Mouse (Mus musculus) cerebellum, postnatal 14 days (tissue): Measurements from ENCODE around the gene Fam83e.
A peak's percentile ranks its signal among the peaks of the same experiment; 100 is the strongest.

ENCODE experiments used
- DNase-seq, 2 experiments: peaks; one replicate each; pipeline ENCODE4 v3.0.0; 2021; ENCODE audit warnings: mixed read lengths in 2 of 2

Fam83e gene

DNA sequence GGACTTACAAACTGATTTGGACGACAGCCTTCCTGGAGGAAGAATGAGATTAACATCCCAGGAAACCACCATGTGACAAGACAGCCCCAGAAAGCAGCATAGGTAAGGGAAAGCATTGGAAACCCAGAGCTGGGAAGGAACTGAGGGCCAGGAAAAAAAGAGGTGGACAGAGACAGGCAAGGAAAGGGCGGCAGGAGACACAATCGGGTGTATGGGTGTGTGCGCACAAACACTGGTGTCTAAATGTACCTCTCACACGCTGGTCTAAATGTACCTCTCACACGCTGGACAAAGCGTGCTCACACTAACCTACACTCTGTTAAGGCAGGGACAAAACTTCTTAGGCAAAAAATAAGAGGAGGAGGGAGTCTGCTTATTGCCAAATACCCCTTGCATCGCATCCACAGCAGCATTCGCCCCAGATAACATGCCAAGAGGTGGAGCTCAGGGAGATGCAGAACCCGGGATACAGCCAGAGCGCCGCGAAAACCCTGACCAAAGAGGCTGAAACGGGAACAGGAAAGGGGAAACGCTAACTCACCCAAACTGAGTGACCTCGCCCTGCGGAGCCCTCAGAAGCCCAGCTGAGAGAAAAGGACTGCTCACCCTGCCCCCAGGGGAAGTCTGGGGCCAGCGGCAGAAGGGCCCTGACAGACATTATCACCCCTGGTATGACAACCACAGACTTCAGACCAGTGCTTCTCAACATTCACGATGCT, 5.1 kb upstream of the Fam83e start:
- no peak for DNase-seq

DNA sequence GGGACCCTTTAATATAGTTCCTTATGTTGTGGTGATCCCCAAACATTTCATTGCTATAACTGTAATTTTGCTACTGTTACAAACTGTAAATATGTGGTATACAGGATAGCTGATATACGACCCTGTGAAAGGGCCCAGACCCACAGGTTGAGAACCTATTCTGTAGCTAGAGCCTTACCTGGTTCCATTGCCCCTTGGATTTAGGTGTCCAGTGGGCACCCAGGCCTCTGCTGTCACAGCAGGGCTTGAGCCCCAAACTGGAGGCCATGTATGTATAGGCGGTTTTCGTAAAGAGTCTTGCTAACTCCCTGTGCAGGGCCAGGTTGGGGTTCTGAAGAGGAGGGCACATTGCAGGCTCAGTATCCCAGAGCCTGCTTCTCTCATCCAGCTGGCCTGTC, 4.6 kb upstream of the Fam83e start:
- DNase-seq, result no peak

DNA sequence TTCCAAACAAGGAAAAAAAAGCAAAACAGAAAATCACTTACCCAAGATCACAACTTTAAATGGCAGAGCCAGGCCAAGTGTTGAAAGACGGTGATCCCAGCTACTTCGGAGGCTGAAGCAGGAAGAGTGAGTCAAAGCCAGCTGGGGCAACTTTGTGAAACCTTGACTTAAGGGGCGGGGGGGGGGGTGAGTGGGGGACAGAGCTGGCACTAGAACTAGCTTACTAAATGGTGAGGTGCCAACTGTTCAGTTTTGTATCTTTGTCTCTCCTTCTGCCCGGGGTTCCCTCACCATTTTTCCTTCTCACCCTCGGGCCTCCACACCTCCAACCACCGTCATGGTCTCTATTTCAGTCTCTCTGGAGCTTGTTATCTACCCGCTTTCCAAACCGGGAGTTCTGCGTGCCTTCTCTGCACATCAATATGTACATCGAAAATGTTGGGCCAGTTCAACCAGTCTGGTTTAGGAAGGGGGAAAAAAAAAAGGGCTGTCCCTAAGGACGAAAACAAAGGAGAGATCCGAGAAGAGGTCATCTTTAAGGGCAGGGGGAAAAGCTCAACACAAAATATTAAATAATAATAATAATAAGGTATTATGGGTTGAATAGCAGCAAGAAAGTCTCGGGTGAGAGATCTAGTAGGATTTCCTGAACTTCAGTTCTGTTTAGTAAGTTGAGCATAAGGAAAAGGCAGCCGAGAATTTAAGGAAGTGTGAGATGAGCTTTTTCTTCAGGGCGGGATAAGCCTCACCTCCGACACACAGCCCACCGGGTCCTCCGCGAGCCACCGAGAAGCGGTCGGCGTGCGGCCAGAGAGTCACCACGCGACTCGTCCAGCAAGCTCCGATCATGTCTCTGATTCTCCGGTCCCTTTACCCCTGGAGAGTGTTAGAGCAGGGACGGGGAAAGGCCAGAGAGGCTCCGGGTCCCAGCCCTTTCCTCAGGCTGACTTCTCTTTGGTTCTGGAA, 3.8 kb upstream of the Fam83e start:
- peak in 1 of 2 experiments; percentile 15 for DNase-seq

DNA sequence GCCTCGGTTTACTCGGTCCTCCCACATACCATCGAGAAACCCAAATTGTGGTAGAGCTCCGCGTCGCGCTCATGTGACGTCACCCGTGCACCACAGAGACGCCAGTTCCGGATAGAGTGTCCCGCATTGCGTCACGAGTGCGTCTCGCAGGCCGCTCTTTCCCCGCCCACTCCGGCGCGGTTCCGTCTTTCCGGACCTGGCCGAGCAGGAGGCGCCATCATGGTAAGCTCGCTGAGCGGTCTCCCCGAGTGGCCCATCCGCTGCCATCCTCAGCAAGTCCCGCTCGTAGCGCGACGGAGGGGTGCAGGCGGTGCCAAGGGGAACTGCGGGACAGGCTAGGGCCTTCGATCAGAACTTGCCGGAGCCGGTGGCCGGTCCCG, 3.1 kb upstream of the Fam83e start, which contains the start of gene Sphk2:
TSS of gene Sphk2 (minus strand) at position 85 of the 380 bp plus-strand sequence.
- peak; percentile 99 for DNase-seq

DNA sequence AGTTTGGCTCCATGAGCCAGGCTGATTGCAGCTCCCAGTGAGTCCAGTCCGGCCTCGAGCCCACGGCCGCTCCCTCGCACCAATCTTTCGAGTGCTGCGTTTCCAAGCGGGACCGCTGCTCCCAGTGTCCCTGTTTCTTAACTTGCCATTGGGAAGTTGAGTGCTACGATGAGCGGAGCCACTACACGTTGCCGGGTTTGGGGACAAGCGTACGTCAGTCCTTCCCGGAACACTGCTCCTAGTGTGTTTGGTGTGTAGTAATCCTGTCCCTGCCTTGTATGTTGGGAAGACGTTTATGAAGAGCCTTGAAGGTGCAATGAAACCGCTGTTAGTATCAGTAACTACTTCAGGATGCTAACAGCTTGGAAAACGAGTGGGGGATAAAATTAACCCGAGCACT, 2.7 kb upstream of the Fam83e start:
- DNase-seq, result no peak

DNA sequence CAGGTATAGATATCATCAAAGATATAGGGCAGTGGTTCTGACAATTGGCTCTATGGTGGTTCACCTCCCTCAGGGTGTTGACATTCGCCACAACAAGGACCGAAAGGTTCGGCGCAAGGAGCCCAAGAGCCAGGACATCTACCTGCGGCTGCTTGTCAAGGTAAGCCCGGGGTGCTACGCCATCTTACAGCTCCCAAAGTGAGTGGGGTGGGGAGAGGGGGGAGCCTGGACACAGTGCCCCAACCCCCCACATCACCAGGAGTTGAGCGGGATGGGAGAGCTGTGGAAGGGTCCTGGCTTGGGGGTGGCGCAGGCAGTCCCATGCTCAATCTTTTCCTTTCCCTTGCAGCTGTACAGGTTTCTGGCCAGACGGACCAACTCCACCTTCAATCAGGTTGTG, 1.8 kb upstream of the Fam83e start:
- no peak for DNase-seq

DNA sequence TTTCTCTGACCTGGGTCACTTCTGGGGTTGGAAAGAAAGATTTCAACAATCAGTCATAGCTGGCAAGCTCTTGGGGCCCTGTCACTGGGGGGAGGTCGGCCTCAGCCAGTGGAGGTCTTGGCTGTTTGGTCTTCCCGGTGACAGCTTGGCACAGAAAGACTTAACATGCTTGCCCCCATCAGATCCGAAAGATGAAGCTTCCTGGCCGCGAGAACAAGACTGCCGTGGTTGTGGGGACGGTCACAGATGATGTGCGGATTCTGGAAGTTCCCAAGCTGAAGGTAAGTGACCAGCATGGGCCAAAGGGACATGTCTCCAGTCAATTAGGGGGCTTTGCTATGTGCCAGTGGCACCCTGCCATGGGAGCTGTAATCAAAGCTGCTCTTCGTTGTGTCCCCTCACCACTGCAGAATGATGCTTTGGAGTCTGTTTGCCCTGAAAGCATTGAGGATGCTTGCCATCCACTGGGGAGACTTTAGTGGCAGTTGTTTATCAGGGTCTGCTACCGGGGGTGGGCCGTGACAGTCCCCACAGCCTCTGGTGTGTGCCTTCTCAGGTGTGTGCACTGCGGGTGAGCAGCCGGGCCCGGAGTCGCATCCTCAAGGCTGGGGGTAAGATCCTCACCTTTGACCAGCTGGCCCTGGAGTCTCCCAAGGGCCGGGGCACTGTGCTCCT, 1.1 kb upstream of the Fam83e start:
- peak in 1 of 2 experiments; percentile 25 for DNase-seq

DNA sequence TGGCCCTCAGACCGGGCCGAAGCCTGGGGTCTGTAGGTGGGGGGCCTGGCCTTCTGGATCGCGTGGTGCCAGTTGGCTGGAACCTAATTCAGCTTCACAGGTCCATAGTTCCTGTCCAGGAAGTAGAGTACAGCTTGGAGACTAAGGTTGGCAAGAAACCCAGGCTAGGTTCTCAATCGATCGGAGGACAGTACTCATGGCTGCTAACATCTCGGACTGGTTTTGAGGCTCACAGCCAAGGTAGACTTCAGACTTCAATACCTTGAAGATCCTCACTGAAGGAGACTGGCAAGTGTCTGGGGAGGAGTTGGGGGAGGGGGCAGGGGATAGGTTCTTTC, 191 bp downstream of the Fam83e start:
- DNase-seq, result no peak

DNA sequence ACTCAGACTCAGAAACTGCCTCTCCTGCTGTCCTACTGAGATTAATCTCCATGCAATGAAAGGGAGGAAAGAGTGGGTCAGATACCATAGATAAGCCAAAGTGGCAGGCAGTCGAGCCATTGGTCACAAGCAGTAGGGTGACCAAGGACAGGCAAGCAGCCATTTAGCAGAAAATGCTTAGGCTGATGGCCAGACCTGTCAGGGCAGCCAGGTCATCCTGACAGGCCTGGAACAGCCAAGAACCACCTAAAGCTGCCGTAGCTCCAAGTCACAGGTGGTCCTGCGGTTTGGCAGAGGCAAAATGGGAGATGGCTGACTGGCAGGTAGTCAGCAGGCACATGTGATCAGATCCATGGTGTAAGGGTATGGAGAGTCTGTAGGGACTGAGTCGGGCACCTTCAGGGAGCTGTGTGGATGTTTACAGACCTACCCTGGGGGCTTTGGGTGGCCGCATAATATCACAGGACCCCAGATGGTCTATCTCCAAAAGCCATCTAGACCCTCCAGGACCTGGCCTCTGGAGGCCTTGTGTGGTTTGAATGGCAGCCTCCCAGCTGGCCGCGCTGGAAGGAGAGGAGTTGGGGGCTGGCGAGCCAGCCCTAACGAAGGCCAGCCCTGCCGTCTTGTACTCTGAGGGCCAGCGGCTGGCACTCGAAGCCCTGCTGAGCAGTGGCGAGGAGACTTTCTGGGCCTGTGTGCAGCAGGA, 783 bp downstream of the Fam83e start:
- peak; percentile 68 to 72 for DNase-seq

DNA sequence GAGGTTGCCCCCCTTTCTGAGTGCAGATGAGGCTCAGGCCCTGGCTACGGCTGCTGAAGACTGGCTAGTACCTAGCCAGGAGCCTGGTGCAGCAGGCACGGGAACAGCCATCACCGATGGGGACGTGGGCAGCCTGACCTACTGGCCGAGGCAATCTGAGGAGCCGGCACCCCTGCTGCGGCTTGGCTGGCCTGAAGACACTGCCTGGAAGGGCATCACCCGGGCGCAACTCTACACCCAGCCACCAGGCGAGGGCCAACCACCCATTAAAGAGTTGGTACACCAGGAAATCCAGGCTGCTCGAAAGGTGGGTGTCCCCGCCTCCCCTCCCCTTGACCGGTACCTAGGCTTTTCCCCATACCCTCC, 1.3 kb downstream of the Fam83e start:
- peak; percentile 60 to 66 for DNase-seq

DNA sequence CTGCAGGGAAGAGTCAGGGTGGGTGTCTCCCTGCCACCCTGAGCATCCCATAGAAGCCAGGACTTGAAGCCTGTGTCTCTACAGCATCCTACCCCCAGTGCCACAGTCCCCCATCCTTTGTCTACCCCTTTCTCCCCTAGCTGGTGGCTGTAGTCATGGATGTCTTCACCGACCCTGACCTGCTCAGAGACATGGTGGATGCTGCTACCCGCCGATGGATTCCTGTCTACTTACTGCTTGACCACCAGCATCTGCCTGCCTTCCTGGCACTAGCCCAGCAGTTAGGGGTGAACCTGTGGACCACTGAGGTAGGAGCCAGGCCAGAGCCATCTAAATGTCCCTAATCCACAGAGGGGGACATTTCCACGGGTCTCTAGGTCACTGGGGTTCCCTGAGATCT, 2.3 kb downstream of the Fam83e start:
- no peak for DNase-seq

DNA sequence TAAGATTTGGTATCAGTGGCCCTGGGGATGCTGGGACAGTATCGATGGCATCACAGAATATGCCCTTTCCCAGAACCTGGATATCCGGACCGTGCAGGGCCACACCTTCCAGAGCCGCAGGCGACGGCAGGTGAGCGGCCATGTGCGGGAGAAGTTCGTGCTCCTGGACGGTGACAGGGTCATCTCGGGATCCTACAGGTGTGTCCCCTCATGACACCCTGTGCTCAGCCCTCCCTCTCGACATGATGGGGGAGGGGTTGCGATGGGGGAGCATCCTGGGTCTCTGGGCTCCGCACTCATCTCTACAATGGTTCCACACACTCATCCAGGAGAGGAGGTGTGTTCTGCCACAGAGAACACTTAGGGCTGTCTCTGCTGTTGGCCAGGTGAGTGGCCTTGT, 2.8 kb downstream of the Fam83e start:
- DNase-seq, result no peak

DNA sequence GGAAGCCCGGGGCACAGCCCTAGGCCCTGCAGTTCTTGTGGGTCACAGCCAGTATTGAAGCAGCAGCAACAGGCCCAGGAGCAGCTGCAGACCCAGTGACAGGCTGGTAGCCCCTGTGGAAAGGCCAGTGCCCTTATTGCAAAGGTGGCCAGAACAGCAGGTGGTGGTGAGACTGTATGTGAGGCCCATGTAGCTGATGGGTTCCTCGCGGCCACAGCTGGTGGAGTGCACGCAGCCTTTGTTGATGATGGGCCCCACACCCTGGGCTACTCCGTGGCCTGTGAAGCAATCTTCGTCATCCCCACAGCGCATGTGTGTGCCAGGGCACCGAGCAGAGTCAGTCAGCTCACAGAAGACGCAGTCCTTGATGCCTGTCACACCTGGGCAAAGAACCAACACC, 4.1 kb downstream of the Fam83e start:
- DNase-seq, result no peak

DNA sequence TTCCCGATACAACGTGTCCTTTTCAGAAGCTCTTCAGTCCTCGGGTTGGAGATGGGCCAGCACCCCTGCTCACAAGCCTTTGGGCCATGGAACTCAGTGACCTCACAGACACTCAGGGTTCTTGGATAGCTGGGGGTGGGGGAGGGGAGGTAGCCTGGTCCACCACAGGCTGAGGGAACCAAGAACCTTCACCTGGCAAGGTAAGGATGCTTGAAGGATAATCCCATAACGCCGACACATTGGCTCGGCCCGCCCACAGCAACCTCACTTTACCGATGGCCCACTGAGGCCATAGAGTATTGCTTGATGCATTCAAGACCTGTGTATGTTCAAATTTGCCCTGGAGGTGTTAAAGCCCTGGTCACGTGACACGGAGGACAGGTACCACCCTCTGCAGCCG, 4.7 kb downstream of the Fam83e start, which contains the start of gene Spaca4:
TSS of gene Spaca4 (minus strand) at position 101 of the 400 bp plus-strand sequence.
- DNase-seq, result peak in 1 of 2 experiments; percentile 29

DNA sequence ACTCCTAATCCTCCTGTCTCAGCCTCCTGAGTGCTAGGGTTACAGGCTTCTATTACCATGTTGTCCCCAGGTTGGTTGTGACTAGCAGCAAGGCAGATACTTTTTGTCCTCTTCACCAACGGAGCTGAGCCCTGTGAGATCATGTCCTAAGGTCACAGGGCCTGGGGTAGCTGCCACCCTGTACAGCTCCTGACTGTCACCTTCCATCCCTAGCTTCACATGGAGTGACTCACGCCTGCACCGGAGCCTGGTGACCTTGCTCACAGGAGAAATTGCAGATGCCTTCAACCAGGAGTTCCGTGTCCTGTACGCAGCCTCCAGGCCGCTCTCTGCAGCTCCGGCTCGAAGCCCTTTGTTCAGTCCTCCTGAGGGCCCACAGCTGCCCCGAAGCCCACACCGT, 5.4 kb downstream of the Fam83e start:
- no peak for DNase-seq

DNA sequence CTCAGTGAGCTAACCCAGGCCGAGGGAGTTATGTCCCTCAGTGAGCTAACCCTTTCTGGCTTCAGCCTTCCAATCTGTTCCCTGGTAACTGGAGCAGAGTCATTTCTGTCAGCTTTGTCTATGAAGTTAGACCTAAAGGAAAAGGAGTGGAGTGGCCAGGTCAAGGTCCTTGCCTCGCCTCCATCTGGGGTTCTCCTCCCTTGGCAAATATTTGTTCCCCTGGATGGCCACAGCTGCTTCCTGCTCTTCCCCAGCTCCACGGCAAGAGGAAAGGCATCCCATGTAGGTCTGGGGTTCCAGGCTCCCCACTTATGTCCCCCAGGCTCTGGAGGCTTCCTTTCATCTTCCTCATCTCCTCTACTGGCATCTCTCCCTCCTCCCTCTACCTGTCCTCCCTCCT, 6.6 kb downstream of the Fam83e start:
- no peak for DNase-seq

DNA sequence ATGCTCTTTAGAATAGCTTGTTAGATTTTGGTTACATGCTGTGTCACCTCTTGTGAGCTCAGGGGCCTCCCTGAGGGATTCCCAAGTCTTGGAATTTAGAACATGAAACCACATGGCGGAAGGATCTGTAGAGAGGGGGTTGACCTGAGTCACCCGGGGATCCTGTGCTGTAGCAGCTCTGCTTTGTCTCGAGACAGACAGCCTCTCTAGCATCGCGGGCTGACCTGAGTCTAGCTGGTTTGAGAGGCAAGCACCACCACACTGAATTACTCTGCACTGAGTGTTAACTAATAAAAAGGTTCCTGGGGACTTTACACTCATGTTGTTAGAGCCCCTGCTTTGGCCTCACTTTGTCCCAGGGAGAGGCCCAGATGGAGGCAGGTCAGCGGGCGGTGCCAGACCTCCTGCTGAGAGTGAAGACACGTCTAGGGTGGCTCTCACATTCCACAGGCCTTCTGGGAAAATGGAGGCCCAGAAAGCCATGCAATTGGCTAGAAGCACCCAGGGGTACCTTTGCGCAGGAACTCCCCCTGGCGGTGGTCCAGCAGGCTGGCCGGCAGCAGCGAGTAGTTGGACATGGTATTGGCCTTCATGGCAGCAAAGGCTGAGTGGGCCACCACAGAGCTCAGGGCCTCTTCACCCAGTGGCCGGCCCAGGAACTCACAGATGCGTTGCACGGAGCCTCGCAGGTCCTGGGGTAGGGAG, 9.9 kb downstream of the Fam83e start:
- peak; percentile 47 to 69 for DNase-seq

DNA sequence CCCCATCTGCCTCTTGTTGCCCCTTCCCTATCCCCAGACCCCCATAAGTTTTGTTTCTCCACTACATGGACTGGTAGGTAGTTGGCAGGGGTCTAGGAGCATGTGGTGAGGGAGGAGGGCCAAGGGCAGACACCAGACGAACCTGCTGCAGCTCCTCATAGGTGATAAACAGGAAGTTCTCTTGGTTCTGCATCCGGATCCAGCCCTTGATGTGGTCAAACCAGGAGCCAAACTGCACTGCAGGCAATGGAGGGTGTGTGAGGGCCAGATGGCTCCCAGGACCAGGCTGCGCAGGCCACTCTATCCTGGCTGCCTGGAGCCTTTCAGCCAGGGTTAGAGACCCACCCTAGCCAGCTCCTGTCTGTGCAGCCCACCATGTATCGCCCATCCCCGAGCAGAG, 12.5 kb downstream of the Fam83e start:
- no peak for DNase-seq

DNA sequence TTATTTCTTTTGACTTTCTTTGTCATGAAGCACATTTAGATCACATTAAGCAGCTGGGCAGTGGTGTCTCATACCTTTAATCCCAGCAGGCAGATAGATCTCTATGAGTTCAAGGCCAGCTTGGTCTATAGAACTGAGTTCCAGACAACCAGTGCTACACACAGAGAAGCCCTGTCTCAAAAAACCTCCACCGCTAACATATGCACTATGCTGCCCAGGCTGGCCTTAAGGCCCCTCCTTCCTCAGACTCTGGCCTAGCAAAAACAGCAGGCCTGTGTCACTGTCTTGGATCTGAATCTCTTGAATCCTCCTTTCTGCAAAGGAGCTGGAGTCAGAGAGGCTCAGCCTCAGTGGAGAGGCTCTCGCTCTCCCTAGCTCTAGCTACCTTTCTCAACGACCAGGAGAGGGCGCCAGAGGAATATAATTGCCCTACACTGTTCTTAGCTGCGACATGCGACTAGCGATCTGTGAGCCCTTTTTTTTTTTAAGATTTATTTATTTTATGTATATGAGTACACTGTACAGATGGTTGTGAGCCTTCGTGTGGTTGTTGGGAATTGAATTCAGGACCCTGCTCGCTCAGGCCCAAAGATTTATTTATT, 18.3 kb downstream of the Fam83e start:
- DNase-seq, result peak; percentile 92 to 94

DNA sequence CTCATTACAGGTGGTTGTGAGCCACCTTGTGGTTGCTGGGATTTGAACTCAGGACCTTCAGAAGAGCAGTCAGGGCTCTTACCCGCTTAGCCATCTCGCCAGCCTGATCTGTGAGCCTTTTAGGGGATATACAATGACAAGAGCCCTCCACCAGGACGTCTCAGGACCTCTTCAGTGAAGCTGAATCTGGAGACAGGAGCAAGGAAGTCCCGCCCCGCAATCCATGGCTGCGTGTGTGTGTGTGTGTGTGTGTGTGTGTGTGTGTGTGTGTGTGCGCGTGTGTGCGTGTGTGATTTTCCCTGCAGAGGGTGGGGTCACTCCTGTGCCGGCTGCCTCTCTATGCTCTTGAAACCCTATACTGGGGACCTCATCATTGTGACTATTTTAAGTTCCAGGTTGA, 18.8 kb downstream of the Fam83e start:
- DNase-seq, result no peak

DNA sequence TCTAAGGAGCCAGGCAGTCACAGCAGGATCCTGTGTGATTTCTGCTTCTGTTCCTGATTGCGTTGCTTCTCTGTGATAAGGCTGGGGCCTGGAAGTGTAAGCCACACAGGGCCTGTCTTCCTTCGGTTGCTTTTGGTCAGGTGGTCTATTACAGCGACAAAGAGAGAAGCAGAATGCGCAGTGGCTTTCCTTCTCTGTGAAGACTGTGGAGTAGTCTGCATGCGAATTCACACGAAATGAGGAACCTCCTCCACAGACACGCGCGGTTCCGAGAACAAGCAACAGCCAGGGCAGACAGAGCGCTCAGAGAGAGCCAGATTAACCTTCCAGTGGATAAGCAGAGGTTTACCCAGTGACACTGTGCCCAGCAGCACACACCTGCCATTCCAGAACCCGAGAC, 20.3 kb downstream of the Fam83e start:
- no peak for DNase-seq

DNA sequence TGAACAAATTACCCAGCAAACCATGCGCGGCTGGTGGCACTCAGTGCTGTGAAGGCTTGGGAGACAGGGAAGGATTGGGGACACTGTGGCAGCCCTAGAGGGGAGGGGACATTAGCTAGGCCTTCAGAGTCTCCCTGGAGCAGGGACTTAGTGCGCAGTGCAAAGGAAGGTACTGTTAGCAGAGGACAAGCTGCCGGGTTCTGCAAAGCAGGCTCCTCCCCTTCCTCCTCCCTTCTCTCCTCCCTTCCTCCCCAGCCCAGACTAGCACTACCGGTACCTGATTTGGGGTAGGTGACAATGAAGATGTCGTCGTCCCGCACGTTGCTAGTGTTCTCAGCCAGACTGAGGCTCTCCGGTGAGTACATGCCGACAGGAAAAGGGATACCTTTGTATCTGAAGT, 20.8 kb downstream of the Fam83e start:
- no peak for DNase-seq
